Mouse (Mus musculus) urinary bladder, postnatal 25 days (tissue): Measurements from ENCODE around the gene Top3a.
A peak's percentile ranks its signal among the peaks of the same experiment; 100 is the strongest.
"Not testable (repeated sequence)": the region's sequence is repeated elsewhere in the genome, so short reads cannot be mapped to it uniquely, and the experiment has no call there.

Experiments
- DNase-seq: peaks from one replicate; pipeline ENCODE4 v3.0.0; 2022; ENCODE audit warnings: low spot score

Top3a gene

GRCm38 (mm10) chr11:60776829-60777740 is at the start of gene Top3a, which contains the start of gene Smcr8:
Gene Top3a (minus strand): TSS chr11:60777365.
Gene Smcr8 (plus strand): TSS chr11:60777524.
- DNase-seq = peak; percentile 72

DNA sequence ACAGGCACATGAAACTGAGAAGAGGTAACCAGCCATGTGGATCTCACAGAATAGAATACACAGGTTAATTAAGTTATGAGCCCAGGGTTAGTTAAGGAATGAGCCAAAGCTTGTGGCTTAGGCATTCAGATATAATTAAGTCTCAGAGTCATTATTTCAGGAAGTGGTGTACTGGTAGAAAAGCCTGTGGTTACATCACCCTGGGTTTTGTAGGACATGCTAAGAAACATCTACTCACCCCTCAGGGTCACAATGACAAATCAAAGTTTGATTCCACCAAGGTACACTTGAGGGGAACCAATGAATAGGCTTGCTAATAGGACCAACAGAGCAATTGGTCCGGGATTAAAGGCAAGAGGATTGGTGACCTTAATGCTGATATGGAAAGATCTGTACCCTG is 49.5 kb upstream of the Top3a start:
- no peak for DNase-seq

- no peak for DNase-seq
These were observed 48.0 kb upstream of the Top3a start for GRCm38 (mm10) chr11:60825191-60825590.

DNA sequence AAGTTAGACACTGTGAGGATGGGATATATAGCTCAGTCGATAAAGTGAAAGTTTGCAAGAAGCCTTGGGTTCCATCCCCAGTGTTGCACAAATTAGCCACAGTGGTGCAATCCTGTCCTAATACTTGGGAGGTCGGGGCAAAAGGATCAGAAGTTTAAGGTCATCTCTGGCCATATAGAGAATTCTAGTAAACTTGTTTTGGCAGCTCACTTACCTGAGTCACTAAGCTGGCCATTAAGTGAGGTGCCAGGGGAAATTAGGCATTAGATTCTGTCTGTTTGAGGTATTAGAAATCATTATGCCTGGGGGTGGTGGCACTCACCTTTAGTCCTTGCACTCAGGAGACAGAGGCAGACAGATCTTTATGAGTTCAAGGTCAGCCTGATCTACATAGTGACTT is 46.6 kb upstream of the Top3a start:
- DNase-seq = no peak

DNA sequence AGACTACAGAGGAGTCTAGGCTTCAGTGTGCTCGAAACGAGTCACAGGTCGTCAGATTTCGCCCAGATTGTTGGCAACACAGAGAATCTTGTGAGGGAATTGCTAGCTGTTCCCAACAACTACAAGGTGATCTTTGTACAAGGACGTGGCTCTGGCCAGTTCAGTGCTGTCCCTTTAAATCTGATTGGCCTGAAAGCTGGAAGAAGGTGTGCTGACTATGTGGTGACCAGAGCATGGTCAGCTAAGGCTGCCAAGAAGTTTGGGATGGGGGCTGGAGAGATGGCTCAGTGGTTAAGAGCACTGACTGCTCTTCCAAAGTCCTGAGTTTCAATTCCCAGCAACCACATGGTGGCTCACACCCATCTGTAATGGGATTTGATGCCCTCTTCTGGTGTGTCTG is 39.2 kb upstream of the Top3a start:
- no peak for DNase-seq

- DNase-seq = not testable (repeated sequence)
These were observed 34.5 kb upstream of the Top3a start, which contains the start of gene Shmt1 for GRCm38 (mm10) chr11:60811618-60812017. Gene Shmt1 (minus strand): TSS chr11:60811718.

- DNase-seq = peak; percentile 91
These were observed 33.9 kb upstream of the Top3a start for GRCm38 (mm10) chr11:60811054-60811460.

GRCm38 (mm10) chr11:60810046-60810965 is 33.1 kb upstream of the Top3a start:
- peak; percentile 23 for DNase-seq

GRCm38 (mm10) chr11:60809546-60809945 is 32.4 kb upstream of the Top3a start:
- no peak for DNase-seq

DNA sequence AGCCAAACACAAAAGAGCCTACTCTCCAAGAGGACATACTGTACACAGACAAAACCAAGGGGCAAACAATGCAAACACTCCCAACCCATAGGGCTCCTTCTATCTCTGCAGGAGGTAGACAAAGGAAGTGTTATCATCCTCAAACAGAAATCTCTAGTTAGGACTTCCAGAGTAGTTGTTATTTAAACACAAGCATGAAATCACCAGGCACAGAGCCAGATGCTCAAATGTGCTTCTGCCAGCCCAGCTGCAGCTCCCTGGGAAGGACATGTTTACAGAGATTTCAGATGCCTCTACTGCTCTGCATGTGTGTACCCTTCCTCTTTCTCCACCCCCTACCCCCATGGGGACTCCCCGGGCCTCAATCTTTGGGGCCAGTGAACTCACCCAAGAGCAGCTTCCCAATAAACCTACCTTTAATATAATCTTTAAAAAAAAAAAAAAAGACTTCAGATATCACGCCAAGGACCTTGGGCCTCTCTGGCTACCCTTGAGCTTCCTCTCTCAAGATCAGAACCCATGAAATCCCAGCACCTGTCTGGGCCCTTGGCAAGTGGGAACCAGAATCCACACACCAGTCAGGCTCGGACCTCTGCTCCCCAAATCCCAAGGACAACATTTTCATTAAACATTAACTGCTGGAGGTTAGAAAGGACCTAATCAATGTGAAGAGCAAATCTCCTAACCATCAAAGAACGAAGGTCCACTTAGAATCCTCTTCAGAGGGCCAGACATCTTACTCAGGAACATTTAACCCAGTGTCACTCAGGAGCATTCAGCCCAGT is 31.3 kb upstream of the Top3a start:
- no peak for DNase-seq

DNA sequence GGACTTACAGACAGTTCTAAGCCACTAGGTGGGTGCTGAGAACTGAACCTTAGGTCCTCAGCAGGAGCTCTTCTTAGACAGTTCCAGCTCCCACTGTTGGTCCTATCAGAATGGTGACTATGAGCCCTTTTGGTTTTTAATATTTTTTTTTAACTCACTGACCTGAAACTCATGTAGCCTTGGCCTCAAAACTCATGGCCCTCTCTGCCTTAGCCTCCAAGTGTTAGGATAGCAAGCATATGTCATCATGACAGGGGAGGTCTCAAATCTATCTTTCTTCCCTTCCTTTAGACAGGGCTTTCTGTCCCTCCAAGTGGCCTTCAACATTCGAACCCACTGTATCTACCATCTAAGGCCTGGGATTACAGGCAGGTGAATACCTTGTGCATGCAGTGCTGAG is 23.7 kb upstream of the Top3a start:
- no peak for DNase-seq

DNA sequence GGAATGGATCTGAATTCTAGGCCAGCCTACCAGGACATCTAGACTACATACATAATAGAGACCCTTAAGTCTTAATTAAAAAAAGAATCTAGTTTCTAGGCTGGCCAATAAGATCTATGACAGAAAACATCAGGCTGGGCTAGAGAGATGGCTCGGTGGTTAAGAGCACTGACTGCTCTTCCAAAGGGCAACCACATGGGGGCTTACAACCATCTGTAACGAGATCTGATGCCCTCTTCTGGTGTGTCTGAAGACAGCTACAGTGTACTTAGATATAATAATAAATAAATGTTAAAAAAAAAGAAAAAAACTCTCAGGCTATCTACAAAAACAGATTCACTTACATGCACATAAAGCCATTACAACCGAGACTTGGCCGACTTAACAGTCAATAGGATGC is 22.8 kb upstream of the Top3a start:
- no peak for DNase-seq

- DNase-seq = no peak
These were observed 19.2 kb upstream of the Top3a start for GRCm38 (mm10) chr11:60796342-60796741.

GRCm38 (mm10) chr11:60790472-60790871 is 13.3 kb upstream of the Top3a start:
- no peak for DNase-seq

- DNase-seq = no peak
These were observed 10.4 kb upstream of the Top3a start for GRCm38 (mm10) chr11:60787595-60787994.

- DNase-seq = no peak
These were observed 7.2 kb upstream of the Top3a start for GRCm38 (mm10) chr11:60784179-60784922.

DNA sequence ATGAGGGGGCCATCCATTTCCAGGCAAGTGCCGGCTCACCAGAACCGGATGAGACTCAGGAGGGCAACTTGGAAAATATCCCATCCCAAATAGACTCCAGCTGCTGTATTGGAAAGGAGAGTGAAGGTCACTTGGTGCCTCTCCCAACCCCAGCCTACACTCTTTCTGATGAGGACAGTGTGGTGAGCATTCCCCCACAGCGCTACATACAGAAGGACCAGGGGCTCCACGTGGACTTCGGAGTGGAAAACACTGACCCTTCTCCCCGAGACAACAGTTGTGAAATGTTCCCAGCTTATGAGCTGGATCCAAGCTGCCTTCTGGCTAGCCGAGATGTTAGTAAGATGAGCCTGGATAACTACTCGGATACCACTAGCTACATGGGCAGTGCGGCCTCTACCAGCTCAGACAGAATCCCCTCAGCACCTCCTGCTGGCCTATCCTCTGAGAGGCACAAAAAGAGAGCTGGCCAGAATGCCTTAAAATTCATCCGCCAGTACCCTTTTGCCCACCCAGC is 2.6 kb upstream of the Top3a start:
- DNase-seq = no peak

GRCm38 (mm10) chr11:60777801-60778370 is 721 bp upstream of the Top3a start:
- DNase-seq = no peak

DNA sequence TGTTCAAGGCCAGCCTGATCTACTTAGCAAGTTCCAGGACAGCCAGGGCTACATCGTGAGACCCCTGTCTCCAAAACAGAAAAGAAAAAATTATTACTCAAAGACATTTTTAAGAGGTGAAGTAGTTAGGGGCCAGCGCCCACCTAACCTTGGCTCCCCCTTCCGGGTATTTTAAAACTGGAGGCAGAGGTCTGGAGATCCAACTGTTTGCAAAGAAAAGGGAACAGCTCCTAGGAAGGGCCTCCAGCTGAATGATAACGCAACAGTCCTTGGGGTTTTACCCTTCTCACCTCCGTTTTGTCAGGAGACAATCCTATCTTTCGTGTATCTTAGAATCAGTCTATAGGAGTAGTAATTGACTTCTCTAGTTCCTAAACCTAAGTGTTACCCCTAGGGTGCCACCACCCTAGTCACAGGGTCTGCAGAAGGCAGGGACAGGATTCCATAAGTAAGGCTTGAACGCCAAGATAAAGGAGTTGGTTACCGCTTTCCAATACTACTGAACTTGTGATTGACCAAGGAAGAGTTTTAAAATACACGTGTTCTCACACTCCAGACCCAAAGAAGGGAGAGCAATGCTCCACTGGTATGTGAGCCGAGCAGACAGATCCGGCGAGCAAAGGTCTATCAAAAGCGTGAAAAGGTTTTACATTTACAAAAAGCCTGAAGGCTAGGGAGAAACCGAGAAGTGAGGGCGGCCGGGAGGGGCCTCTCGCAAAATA is 897 bp downstream of the Top3a start:
- no peak for DNase-seq

GRCm38 (mm10) chr11:60775578-60775977 is 1.6 kb downstream of the Top3a start:
- DNase-seq = no peak
